Mouse (Mus musculus): ENCODE data around the gene Mettl2. TPM values are rescaled to one million over a fixed set of nuclear protein-coding genes. Genes with fewer than 3 reads are reported as not detected.

Mettl2 gene
- polyA plus RNA-seq, 1 experiment from 2014 or later, result 9.3 TPM

DNA sequence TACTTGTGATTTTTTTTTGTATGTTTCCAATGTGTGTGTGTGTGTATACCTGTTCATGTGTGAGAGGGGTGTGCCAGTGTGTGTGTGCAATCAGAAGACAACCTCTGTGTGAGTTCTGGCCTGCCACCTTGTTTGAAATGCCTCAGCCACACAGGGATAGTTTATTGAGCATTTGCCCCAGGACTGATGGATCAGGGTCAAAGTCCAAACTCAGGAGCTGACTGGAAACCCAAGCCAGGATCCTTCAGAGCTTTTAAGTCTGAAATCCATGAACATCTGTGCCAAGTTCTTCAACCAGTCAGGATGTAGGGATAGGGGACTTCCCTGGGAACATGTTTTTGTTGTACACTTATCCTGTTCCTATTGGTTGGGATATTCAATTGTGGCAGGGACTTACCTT is 31.8 kb downstream of the Mettl2 start:
- no peak overlapping the region for H3K4me2 ChIP-seq (replicated peaks; ENCODE audit: low read depth)
- TF ChIP-seq CTCF (IDR thresholded peaks at IDR 0.05; ENCODE audit: low read depth), result no peak
- no peaks in the 10 kb centered on the region for H3K9me3 ChIP-seq (ENCODE audit: control insufficient read depth)
- H3K4me1 ChIP-seq (replicated peaks; ENCODE audit: control insufficient read depth, insufficient read depth, low read length), result no peaks in the 10 kb centered on the region
- H3K27me3 ChIP-seq (replicated peaks; ENCODE audit: control insufficient read depth, insufficient read depth, low read length), result no peaks in the 10 kb centered on the region
- H3K27ac ChIP-seq (ENCODE audit: low read depth, low read length), result no peak overlapping the region
- ATAC-seq, result no peak
- H3K4me3 ChIP-seq (ENCODE audit: low read depth, low read length), result no peak overlapping the region
- no peak overlapping the region for H3K9ac ChIP-seq (ENCODE audit: low read depth, low read length)
- H3K36me3 ChIP-seq (ENCODE audit: control insufficient read depth, insufficient read depth), result no peaks in the 10 kb centered on the region

DNA sequence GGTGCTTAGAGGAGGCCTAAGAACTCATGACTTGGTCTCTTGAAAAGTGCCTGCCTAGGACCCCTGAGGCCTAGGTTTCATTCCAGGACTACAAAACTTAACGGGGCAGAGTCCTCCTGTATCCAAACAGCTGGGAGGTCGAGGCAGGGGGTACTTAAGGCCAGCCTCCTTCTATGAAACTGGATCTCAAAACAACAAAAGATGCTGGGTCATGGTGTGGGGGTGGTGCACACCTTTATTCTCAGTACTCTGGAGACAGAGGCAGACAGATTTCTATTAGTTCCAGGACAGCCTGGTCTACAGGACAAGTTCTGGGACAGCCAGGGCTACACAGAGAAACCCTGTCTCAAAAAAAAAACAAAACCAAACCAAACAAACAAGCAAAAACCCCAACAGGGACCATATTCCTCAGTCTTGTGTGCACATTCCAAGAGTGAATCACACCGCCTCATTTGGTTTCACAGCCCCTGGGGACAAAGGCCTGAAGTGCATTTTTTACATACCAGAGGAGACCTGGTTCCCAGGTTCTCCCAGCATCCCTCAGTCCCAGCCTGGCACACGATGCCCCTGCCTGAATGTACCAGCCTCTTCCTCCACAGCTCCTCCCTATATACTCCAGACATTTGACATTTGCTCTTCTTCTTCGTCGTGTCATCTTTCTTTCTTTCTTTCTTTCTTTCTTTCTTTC is 33.6 kb downstream of the Mettl2 start:
- peaks cover 5% of the 10 kb centered on the region; the same call in 1 of the 2 replicates for H3K9me3 ChIP-seq (ENCODE audit: control insufficient read depth)
- no peak overlapping the region for H3K4me2 ChIP-seq (replicated peaks; ENCODE audit: low read depth)
- no peak overlapping the region for H3K4me3 ChIP-seq (ENCODE audit: low read depth, low read length)
- H3K4me1 ChIP-seq (replicated peaks; ENCODE audit: control insufficient read depth, insufficient read depth, low read length), result no peaks in the 10 kb centered on the region
- H3K9ac ChIP-seq (ENCODE audit: low read depth, low read length), result no peak overlapping the region
- no peak for TF ChIP-seq CTCF (IDR thresholded peaks at IDR 0.05; ENCODE audit: low read depth)
- no peak overlapping the region for H3K27ac ChIP-seq (ENCODE audit: low read depth, low read length)
- H3K27me3 ChIP-seq (replicated peaks; ENCODE audit: control insufficient read depth, insufficient read depth, low read length), result no peaks in the 10 kb centered on the region
- WGBS, result 57% methylated on average over 6 of the region's 6 CpGs
- ATAC-seq, result no peak
- no peaks in the 10 kb centered on the region for H3K36me3 ChIP-seq (ENCODE audit: control insufficient read depth, insufficient read depth)

GRCm38 (mm10) chr11:105161411-105161810 is 35.2 kb downstream of the Mettl2 start:
- no peak overlapping the region for H3K9ac ChIP-seq (ENCODE audit: low read depth, low read length)

DNA sequence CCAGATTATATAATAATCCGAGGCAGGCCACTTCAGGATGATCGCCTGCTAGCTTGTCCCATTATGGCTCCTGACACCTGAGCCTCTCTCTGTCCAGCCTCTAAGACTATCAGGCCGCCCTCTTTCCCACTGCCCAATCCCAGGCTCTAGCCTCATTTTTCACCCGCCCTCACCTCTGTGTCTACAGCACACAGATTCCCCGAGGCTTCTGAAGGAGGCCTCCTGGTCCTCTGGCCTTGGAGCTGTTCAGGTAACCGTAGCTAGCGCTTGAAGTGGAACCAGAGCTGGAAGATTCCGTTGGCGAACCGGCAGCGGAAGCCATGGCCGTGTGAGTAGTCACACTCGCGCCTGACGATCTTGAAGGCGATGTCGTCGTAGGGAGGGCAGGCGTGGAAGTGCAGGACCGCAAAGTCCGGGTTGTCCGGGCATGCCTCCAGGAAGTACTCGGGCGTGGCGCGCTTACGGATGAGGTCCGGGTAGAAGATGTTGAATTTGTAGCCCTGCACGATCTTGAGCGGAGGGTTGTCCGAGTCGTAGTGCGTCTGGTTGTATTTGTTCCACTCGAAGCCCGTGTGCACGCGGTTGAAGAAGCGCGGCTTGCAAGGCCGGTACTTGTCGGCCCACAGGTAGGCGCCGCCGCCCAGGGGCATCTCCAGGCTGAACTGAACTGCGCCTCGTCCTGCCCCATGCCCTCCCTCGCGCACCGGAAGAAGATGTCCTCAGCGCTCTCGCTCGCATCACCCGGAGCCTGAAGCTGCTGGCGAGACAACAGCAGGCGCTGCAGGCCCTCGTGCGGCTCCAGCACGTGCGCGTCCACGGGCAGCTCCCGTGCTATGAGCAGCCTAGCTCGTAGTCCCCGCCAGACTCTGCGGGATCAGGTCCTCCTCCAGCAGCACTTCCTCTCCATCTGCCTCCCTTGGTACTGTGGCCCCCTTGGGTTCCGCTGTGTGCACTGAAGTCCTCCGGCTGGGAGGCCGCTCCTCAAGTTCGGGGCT is 38.6 kb downstream of the Mettl2 start:
- Histone ChIP-seq H3K27me3 (replicated peaks; ENCODE audit: control insufficient read depth, insufficient read depth, low read length) (no peaks in the 10 kb centered on the region), H3K36me3 (ENCODE audit: control insufficient read depth, insufficient read depth) (no peaks in the 10 kb centered on the region), H3K27ac (ENCODE audit: low read depth, low read length) (no peak overlapping the region), H3K4me3 (ENCODE audit: low read depth, low read length) (no peak overlapping the region), H3K9me3 (ENCODE audit: control insufficient read depth) (peaks cover 9% of the 10 kb centered on the region; the same call in 1 of the 2 replicates), H3K4me2 (replicated peaks; ENCODE audit: low read depth) (no peak overlapping the region), H3K9ac (ENCODE audit: low read depth, low read length) (no peak overlapping the region), H3K4me1 (replicated peaks; ENCODE audit: control insufficient read depth, insufficient read depth, low read length) (no peaks in the 10 kb centered on the region)
- no peak for ATAC-seq
- WGBS, result 81% methylated on average over 69 of the region's 69 CpGs
- TF ChIP-seq CTCF (IDR thresholded peaks at IDR 0.05; ENCODE audit: low read depth), result no peak

More at GRCm38 (mm10) chr11:105161411-105161810, 35.2 kb downstream of the Mettl2 start:
- no peaks in the 10 kb centered on the region for H3K36me3 ChIP-seq (ENCODE audit: control insufficient read depth, insufficient read depth)
- H3K9me3 ChIP-seq (ENCODE audit: control insufficient read depth), result peaks cover 9% of the 10 kb centered on the region; the same call in 1 of the 2 replicates
- TF ChIP-seq CTCF (IDR thresholded peaks at IDR 0.05; ENCODE audit: low read depth), result no peak
- ATAC-seq, result no peak
- no peak overlapping the region for H3K4me2 ChIP-seq (replicated peaks; ENCODE audit: low read depth)
- H3K27ac ChIP-seq (ENCODE audit: low read depth, low read length), result no peak overlapping the region
- no peak overlapping the region for H3K4me3 ChIP-seq (ENCODE audit: low read depth, low read length)
- 88% methylated on average over 2 of the region's 2 CpGs for WGBS
- no peaks in the 10 kb centered on the region for H3K4me1 ChIP-seq (replicated peaks; ENCODE audit: control insufficient read depth, insufficient read depth, low read length)
- H3K27me3 ChIP-seq (replicated peaks; ENCODE audit: control insufficient read depth, insufficient read depth, low read length), result no peaks in the 10 kb centered on the region

- 89% methylated on average over 10 of the region's 10 CpGs for WGBS
- H3K9ac ChIP-seq (ENCODE audit: low read depth, low read length), result no peak overlapping the region
- no peak for ATAC-seq
- no peaks in the 10 kb centered on the region for H3K27me3 ChIP-seq (replicated peaks; ENCODE audit: control insufficient read depth, insufficient read depth, low read length)
- H3K36me3 ChIP-seq (ENCODE audit: control insufficient read depth, insufficient read depth), result no peaks in the 10 kb centered on the region
- TF ChIP-seq CTCF (IDR thresholded peaks at IDR 0.05; ENCODE audit: low read depth), result no peak
- no peak overlapping the region for H3K27ac ChIP-seq (ENCODE audit: low read depth, low read length)
- H3K4me3 ChIP-seq (ENCODE audit: low read depth, low read length), result no peak overlapping the region
- H3K4me1 ChIP-seq (replicated peaks; ENCODE audit: control insufficient read depth, insufficient read depth, low read length), result no peaks in the 10 kb centered on the region
- H3K4me2 ChIP-seq (replicated peaks; ENCODE audit: low read depth), result no peak overlapping the region
- H3K9me3 ChIP-seq (ENCODE audit: control insufficient read depth), result peaks cover 9% of the 10 kb centered on the region; the same call in 1 of the 2 replicates
These were observed 40.6 kb downstream of the Mettl2 start for GRCm38 (mm10) chr11:105166780-105167179.

DNA sequence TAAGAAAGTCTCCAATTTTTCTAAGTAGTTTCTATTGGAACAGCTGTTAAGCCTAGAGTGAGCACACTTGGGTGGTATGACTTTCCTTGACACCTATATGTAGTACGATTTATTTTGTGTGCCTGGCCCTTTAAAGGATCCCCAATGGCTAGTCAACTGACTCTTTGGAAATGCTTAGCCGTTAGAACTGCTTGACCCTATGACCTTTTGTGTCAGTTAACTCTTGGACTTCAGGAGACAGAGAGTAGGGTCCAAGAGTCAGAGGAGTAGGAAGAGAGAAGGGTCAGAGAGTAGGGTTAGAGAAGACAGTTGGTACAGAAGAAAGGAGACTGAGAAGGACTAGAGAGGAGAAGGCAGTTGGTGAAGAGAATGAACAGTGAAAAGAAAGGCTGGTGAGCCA is 52.3 kb downstream of the Mettl2 start, which contains the start of gene Tlk2:
Gene Tlk2, plus strand, starts transcription at position 292 of the 400 bp plus-strand sequence.
- no peak within 1 kb of the TSS for H3K4me3 ChIP-seq (ENCODE audit: low read depth, low read length)
- WGBS, result 52% methylated on average over 2 of the region's 2 CpGs
- peaks cover 5% of the 10 kb centered on the region; the same call in 1 of the 2 replicates for H3K4me1 ChIP-seq (replicated peaks; ENCODE audit: control insufficient read depth, insufficient read depth, low read length)
- peak within 1 kb of the TSS; percentile 94; the same call in 1 of the 2 replicates for H3K4me2 ChIP-seq (replicated peaks; ENCODE audit: low read depth)
- H3K27ac ChIP-seq (ENCODE audit: low read depth, low read length), result no peak within 1 kb of the TSS
- H3K36me3 ChIP-seq (ENCODE audit: control insufficient read depth, insufficient read depth), result no peaks in the 10 kb centered on the region
- ATAC-seq, result no peak
- H3K27me3 ChIP-seq (replicated peaks; ENCODE audit: control insufficient read depth, insufficient read depth, low read length), result no peaks in the 10 kb centered on the region
- H3K9me3 ChIP-seq (ENCODE audit: control insufficient read depth), result no peaks in the 10 kb centered on the region
- TF ChIP-seq CTCF (IDR thresholded peaks at IDR 0.05; ENCODE audit: low read depth), result no peak
- no peak within 1 kb of the TSS for H3K9ac ChIP-seq (ENCODE audit: low read depth, low read length)

Data from intestine, postnatal 0 days (tissue).